Mouse (Mus musculus) stomach, adult 2 months (tissue): ENCODE results near the gene Cd180. TPM values are rescaled to one million over a fixed set of nuclear protein-coding genes. Genes with fewer than 3 reads are reported as not detected.

Experiments used
- polyA plus RNA-seq: library from polyadenylated mRNA; depleted of rRNA; stranded (reverse); fragments of >200 nt; gene quantifications from 2 replicates; pipeline ENCODE4 v1.2.3, GENCODE M21; 2012; rRNA removed

Gene Cd180
- 0.25 and 0.40 TPM in 2 replicates for polyA plus RNA-seq

DNA sequence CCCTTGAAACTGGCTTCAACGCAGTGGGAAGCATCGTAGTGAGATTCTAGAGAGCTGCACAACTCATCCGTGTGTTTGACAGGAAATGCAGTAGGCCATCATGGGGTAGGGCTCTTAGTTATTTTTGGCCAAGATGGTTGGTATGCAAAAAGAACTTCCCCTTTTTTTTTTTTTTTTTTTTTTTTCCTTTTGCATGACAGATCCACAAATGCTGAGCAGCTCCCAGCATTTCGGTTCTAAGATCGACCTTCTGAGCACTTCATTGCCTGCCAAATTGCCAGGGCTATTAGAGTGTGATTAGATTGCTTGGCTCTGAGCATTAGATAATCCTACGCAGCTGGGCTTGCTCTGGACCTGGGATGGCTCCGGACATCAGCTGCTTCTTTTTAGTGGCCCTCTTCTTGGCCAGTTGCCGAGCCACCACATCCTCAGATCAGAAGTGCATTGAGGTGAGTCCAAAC lies at the start of gene Cd180:
Gene Cd180 (plus strand): TSS at position 218 of the 461 bp plus-strand sequence.

